Mouse (Mus musculus) limb, embryonic 15.5 days (tissue): ENCODE measurements at regions not wholly inside any gene's neighbourhood (a gene's known extent, or its start where the extent isn't known, plus 50 kb on each side); places are given as distances from the start of the nearest gene placed in this dataset.
A peak's percentile ranks its signal among the peaks of the same experiment; 100 is the strongest.

Source experiments
- ATAC-seq: fragments of 200-750 bp; cut with Nextera tagmentation; 2 replicates; pipeline ENCODE4 v1.8.0; 2017; ENCODE audit warnings: low read depth, moderate TSS enrichment; ENCODE audit not compliant: insufficient number of reproducible peaks, low FRiP score, low TSS enrichment
- H3K27ac ChIP-seq: fragments of 300-500 bp; sonication (generic); 2 replicates; pipeline ENCODE4 v1.5.1; 2015; ENCODE audit warnings: moderate library complexity, mild to moderate bottlenecking, inconsistent platforms
- H3K27me3 ChIP-seq: fragments of 300-500 bp; sonication (generic); 2 replicates; pipeline ENCODE4 v1.6.1; 2015; ENCODE audit warnings: inconsistent platforms
- H3K36me3 ChIP-seq: fragments of 300-500 bp; sonication (generic); 2 replicates; pipeline ENCODE4 v1.6.1; 2015; ENCODE audit warnings: inconsistent platforms
- H3K4me1 ChIP-seq: fragments of 300-500 bp; sonication (generic); 2 replicates; pipeline ENCODE4 v1.6.1; 2015; ENCODE audit warnings: inconsistent platforms
- H3K4me2 ChIP-seq: fragments of 300-500 bp; sonication (generic); 2 replicates; pipeline ENCODE4 v1.6.1; 2015; ENCODE audit warnings: mild to moderate bottlenecking, inconsistent platforms
- H3K4me3 ChIP-seq: fragments of 300-500 bp; sonication (generic); 2 replicates; pipeline ENCODE4 v1.5.1; 2015; ENCODE audit warnings: mild to moderate bottlenecking, inconsistent platforms
- H3K9ac ChIP-seq: fragments of 300-500 bp; sonication (generic); 2 replicates; pipeline ENCODE4 v1.6.1; 2015; ENCODE audit warnings: inconsistent platforms
- H3K9me3 ChIP-seq: fragments of 300-500 bp; sonication (generic); 2 replicates; pipeline ENCODE4 v1.6.1; 2016; ENCODE audit warnings: inconsistent platforms
- WGBS: fragments of 180-500 bp; shearing (Covaris S2); methylation state at CpG from one replicate; pipeline ENCODE4 v1.1.7; 2015; 5-methylcytosine and 5-hydroxymethylcytosine counted together

GRCm38 (mm10) chr11:112987782-112988181 is 205.8 kb downstream of the Sox9 start:
- 50% methylated on average over 7 of the region's 7 CpGs for WGBS
- Histone ChIP-seq H3K36me3 (no peaks in the 10 kb centered on the region), H3K27ac (0 out of 2 replicates have a peak overlapping the region, but pooled peaks have one; percentile 28), H3K9ac (no peak overlapping the region), H3K27me3 (0 out of 2 replicates have a peak, but pooled peaks cover 3% of the 10 kb centered on the region), H3K4me1 (peaks cover 65% of the 10 kb centered on the region), H3K4me3 (no peak overlapping the region), H3K9me3 (no peaks in the 10 kb centered on the region), H3K4me2 (no peak overlapping the region)
- peak; percentile 13; the same call in 1 of the 2 replicates for ATAC-seq

GRCm38 (mm10) chr11:112988900-112989299 is 206.9 kb downstream of the Sox9 start:
- Histone ChIP-seq H3K27ac (no peak overlapping the region), H3K36me3 (no peaks in the 10 kb centered on the region), H3K9ac (no peak overlapping the region), H3K4me1 (peaks cover 61% of the 10 kb centered on the region), H3K4me3 (no peak overlapping the region), H3K27me3 (0 out of 2 replicates have a peak, but pooled peaks cover 3% of the 10 kb centered on the region), H3K4me2 (no peak overlapping the region), H3K9me3 (no peaks in the 10 kb centered on the region)
- no peak for ATAC-seq
- WGBS: 36% methylated on average over 1 of the region's 1 CpGs

- no peak overlapping the region for H3K4me2 ChIP-seq
- no peak overlapping the region for H3K27ac ChIP-seq
- WGBS: 30% methylated on average over 13 of the region's 13 CpGs
- H3K4me3 ChIP-seq: no peak overlapping the region
- no peak for ATAC-seq
- H3K36me3 ChIP-seq: no peaks in the 10 kb centered on the region
- 0 out of 2 replicates have a peak, but pooled peaks cover 3% of the 10 kb centered on the region for H3K27me3 ChIP-seq
- no peaks in the 10 kb centered on the region for H3K9me3 ChIP-seq
- H3K4me1 ChIP-seq: peaks cover 61% of the 10 kb centered on the region
- no peak overlapping the region for H3K9ac ChIP-seq
Observed at GRCm38 (mm10) chr11:112989981-112990512, 208.0 kb downstream of the Sox9 start.

- ATAC-seq: no peak
- H3K27me3 ChIP-seq: 0 out of 2 replicates have a peak, but pooled peaks cover 3% of the 10 kb centered on the region
- H3K9ac ChIP-seq: no peak overlapping the region
- H3K27ac ChIP-seq: no peak overlapping the region
- H3K4me1 ChIP-seq: peaks cover 60% of the 10 kb centered on the region
- no peak overlapping the region for H3K4me2 ChIP-seq
- no peaks in the 10 kb centered on the region for H3K9me3 ChIP-seq
- H3K4me3 ChIP-seq: no peak overlapping the region
- 69% methylated on average over 11 of the region's 11 CpGs for WGBS
- no peaks in the 10 kb centered on the region for H3K36me3 ChIP-seq
Observed at GRCm38 (mm10) chr11:112990751-112991150, 208.7 kb downstream of the Sox9 start.

DNA sequence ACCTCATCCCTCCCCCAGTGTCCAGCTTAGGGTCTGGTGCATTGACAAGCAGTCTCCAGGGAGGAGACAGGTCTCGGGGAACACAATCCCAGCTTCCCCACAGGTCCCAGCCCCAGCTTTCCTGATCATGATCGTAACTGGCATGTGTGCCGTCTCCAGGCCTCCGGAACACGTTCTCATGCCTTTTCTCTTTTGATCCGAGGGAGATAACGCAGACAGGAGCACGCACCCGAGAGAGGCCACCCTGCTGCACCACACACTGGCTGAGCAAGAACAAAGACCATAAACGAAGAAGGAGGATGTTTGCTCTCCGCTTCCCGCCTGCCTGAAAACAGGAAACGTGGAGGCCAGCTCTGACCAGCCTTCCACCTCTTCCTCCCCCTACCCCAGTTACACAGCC is 209.8 kb downstream of the Sox9 start:
- Histone ChIP-seq H3K36me3 (no peaks in the 10 kb centered on the region), H3K27me3 (0 out of 2 replicates have a peak, but pooled peaks cover 3% of the 10 kb centered on the region), H3K27ac (no peak overlapping the region), H3K9ac (no peak overlapping the region), H3K4me1 (peaks cover 49% of the 10 kb centered on the region), H3K4me3 (no peak overlapping the region), H3K4me2 (no peak overlapping the region), H3K9me3 (no peaks in the 10 kb centered on the region)
- WGBS: 44% methylated on average over 13 of the region's 13 CpGs
- ATAC-seq: no peak

DNA sequence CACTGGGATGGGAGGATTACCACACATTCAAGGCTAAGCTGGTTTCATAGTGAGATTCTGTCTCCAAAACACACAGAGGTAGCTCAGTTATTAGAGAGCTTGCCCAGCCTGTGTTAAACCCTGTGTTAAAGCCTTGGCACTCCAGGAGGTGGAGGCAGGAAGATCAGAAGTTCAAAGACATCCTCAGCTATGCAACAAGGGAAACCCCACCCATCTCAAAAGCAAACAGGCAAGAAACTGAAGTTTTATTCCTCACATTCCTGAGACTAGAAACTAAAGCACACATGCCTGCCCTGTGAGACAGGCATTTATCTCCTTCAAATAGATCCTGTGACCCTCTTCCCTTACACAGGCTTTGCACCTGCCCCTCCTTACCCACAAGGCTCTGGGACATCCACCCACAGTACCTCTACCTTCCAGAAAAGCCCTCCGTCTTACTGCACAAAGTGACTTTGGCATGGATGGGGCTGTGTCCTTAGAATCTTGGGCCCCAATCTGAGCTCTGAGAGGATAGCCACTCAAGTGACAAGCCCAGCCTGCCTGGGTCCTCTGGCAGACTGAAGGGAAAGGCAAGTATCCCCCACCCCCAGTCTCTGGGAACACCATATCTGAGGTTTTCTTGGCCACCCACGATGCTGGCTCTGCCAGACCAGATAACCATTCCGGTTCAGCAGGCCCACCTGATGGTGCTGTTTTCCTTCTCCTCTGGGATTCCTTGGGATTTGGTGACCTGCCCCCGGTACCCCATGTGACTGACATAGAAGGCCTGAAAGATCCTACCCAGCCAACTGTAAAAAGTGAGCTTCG is 217.0 kb downstream of the Sox9 start:
- H3K4me1 ChIP-seq: no peaks in the 10 kb centered on the region
- no peaks in the 10 kb centered on the region for H3K9me3 ChIP-seq
- H3K4me3 ChIP-seq: no peak overlapping the region
- WGBS: 46% methylated on average over 5 of the region's 5 CpGs
- H3K27ac ChIP-seq: no peak overlapping the region
- H3K4me2 ChIP-seq: no peak overlapping the region
- no peaks in the 10 kb centered on the region for H3K27me3 ChIP-seq
- no peaks in the 10 kb centered on the region for H3K36me3 ChIP-seq
- no peak for ATAC-seq
- H3K9ac ChIP-seq: no peak overlapping the region

DNA sequence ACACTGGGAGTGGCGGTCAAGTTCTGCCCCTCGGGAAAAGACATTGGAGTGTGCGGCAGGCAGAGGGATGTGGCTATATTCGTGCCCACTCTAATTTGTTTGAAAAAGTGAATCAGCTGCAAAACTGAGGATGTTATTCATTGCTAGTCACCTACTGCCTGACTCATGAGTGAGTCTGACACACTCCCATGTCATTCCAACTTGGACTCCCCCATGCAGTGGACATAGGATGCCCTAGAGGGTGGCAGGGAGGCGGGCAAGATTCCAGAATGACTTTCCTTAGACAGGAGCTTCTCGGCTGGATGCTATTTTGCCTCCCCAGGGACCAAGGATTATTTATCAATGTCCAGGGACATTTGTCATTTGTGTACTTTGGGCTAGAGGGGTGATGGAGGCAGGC is 219.0 kb downstream of the Sox9 start:
- no peak overlapping the region for H3K4me2 ChIP-seq
- H3K36me3 ChIP-seq: no peaks in the 10 kb centered on the region
- no peak overlapping the region for H3K27ac ChIP-seq
- H3K9ac ChIP-seq: no peak overlapping the region
- no peaks in the 10 kb centered on the region for H3K9me3 ChIP-seq
- ATAC-seq: no peak
- H3K4me1 ChIP-seq: no peaks in the 10 kb centered on the region
- WGBS: 82% methylated on average over 6 of the region's 6 CpGs
- no peaks in the 10 kb centered on the region for H3K27me3 ChIP-seq
- no peak overlapping the region for H3K4me3 ChIP-seq

DNA sequence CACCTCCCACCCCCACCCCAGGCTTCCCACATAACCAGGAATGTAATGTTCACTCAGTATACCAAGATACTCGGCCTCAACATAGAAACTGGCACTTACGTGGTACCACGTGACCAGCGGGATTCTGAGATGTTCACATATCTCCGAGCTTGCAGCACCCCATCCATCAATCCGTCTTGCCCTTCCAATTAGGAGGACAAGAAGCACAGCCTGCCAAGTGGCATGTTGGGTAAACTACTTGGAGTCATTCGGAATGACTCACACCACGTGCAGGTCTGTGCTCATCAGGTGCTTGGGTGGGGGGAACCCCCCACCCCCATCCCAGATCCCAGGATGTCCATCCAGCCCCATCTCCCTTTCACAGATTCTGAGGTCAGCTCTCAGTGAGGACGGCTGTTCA is 223.9 kb downstream of the Sox9 start:
- no peak overlapping the region for H3K4me3 ChIP-seq
- H3K9ac ChIP-seq: no peak overlapping the region
- H3K27me3 ChIP-seq: 0 out of 2 replicates have a peak, but pooled peaks cover 4% of the 10 kb centered on the region
- H3K4me2 ChIP-seq: no peak overlapping the region
- H3K27ac ChIP-seq: no peak overlapping the region
- peaks cover 7% of the 10 kb centered on the region for H3K4me1 ChIP-seq
- no peaks in the 10 kb centered on the region for H3K36me3 ChIP-seq
- no peak for ATAC-seq
- no peaks in the 10 kb centered on the region for H3K9me3 ChIP-seq
- 65% methylated on average over 9 of the region's 9 CpGs for WGBS

- H3K27me3 ChIP-seq: 0 out of 2 replicates have a peak, but pooled peaks cover 4% of the 10 kb centered on the region
Observed at GRCm38 (mm10) chr11:113008521-113008920, 226.5 kb downstream of the Sox9 start.

DNA sequence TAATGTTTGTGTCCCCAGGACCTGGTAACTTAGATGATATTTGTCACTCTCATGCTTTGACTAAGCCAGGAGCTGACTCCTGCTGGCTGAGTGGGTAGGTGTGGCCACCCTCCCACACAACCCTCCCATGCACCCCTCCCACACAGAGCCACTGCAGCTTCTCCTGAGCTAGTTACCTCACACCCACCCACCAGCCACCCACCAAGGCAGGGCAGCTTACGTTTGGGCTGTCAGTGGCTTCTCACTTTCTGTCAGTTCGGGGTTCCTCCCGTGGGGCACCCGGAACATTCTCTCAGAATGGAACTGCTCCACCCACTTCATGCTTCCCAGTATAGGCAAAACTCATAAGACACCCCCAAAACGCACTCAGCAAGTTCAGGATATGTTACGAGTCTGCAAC is 227.4 kb downstream of the Sox9 start:
- Histone ChIP-seq H3K27ac (no peak overlapping the region), H3K4me2 (no peak overlapping the region), H3K9me3 (no peaks in the 10 kb centered on the region), H3K36me3 (no peaks in the 10 kb centered on the region), H3K4me1 (peaks cover 14% of the 10 kb centered on the region), H3K27me3 (0 out of 2 replicates have a peak, but pooled peaks cover 4% of the 10 kb centered on the region), H3K4me3 (no peak overlapping the region), H3K9ac (no peak overlapping the region)
- ATAC-seq: no peak
- WGBS: 79% methylated on average over 6 of the region's 6 CpGs

More at GRCm38 (mm10) chr11:113008521-113008920, 226.5 kb downstream of the Sox9 start:
- Histone ChIP-seq H3K4me3 (no peak overlapping the region), H3K9ac (no peak overlapping the region), H3K36me3 (no peaks in the 10 kb centered on the region), H3K27ac (no peak overlapping the region), H3K4me2 (no peak overlapping the region), H3K9me3 (no peaks in the 10 kb centered on the region), H3K4me1 (peaks cover 7% of the 10 kb centered on the region)
- no peak for ATAC-seq
- WGBS: 74% methylated on average over 4 of the region's 4 CpGs

DNA sequence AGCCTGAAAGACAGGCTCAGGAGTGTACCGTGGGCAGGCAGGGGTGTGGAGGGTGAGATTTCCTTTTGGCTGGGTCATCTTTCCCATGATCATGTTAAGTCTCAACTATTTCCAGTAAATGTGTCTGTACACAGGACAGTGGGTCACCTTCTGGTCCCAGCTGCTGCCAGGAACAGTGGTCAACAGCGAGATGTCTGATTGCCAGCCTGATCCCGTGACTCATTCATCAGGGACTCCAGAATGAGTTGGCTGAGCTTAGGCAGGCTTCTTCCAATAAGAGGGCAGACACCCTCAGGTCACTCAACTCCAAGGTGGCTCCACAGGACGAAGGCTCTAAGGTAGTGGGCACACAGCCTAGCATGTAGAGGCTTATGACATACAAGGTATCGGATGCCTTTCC is 228.9 kb downstream of the Sox9 start:
- ATAC-seq: no peak
- Histone ChIP-seq H3K27me3 (0 out of 2 replicates have a peak, but pooled peaks cover 4% of the 10 kb centered on the region), H3K4me2 (no peak overlapping the region), H3K27ac (no peak overlapping the region), H3K9me3 (no peaks in the 10 kb centered on the region), H3K9ac (no peak overlapping the region), H3K36me3 (no peaks in the 10 kb centered on the region), H3K4me1 (peaks cover 28% of the 10 kb centered on the region), H3K4me3 (no peak overlapping the region)
- 89% methylated on average over 5 of the region's 5 CpGs for WGBS
